Mouse (Mus musculus) E14TG2a.4 (cell line): ENCODE data around the gene Dab2ip.

Experiments
- H3K27me3 ChIP-seq: 2 replicates; pipeline ENCODE4 v1.6.1; 2014; ENCODE audit warnings: low read length, control low read depth; ENCODE audit not compliant: insufficient read depth
- H3K36me3 ChIP-seq: 2 replicates; pipeline ENCODE4 v1.6.1; 2014; ENCODE audit warnings: low read length, control low read depth; ENCODE audit not compliant: insufficient read depth
- H3K4me1 ChIP-seq: replicated peaks from 2 replicates; pipeline ENCODE4 v1.6.1; 2014; ENCODE audit warnings: low read depth, low read length, control low read depth
- H3K4me3 ChIP-seq: replicated peaks from 2 replicates; pipeline ENCODE4 v1.5.1; 2014; ENCODE audit warnings: mild to moderate bottlenecking, low read length
- H3K9me3 ChIP-seq: 2 replicates; pipeline ENCODE4 v1.6.1; 2014; ENCODE audit warnings: low read length, control low read depth
- CTCF ChIP-seq: conservative IDR thresholded peaks from 2 replicates; pipeline ENCODE4 v1.5.1; 2014; ENCODE audit warnings: low read length
- NANOG ChIP-seq: IDR thresholded peaks from 2 replicates; pipeline ENCODE4 v1.6.1; 2014; ENCODE audit warnings: borderline replicate concordance, low read length, mixed read lengths
- POU5F1 ChIP-seq: IDR thresholded peaks from 2 replicates; pipeline ENCODE4 v1.6.1; 2014; ENCODE audit warnings: low read length, borderline replicate concordance

The Dab2ip gene

GRCm38 (mm10) chr2:35728633-35729032, 170.6 kb downstream of the Dab2ip start:
- Histone ChIP-seq H3K27me3 (no peaks in the 10 kb centered on the region), H3K36me3 (peaks cover 67% of the 10 kb centered on the region), H3K9me3 (no peaks in the 10 kb centered on the region), H3K4me3 (0 out of 2 replicates have a peak overlapping the region, but pooled peaks have one; percentile 13), H3K4me1 (peaks cover 47% of the 10 kb centered on the region)
- TF ChIP-seq POU5F1 (no peak), CTCF (no peak), NANOG (no peak)

- Histone ChIP-seq H3K9me3 (no peaks in the 10 kb centered on the region), H3K4me3 (peak overlapping the region; percentile 13; the same call in 1 of the 2 replicates), H3K4me1 (peaks cover 47% of the 10 kb centered on the region), H3K36me3 (peaks cover 60% of the 10 kb centered on the region), H3K27me3 (no peaks in the 10 kb centered on the region)
- TF ChIP-seq CTCF, result no peak
- TF ChIP-seq POU5F1, result no peak
- no peak for TF ChIP-seq NANOG
These were observed 171.3 kb downstream of the Dab2ip start for GRCm38 (mm10) chr2:35729077-35730065.

- Histone ChIP-seq H3K4me3 (peak overlapping the region; percentile 23; the same call in 1 of the 2 replicates), H3K36me3 (peaks cover 38% of the 10 kb centered on the region), H3K27me3 (no peaks in the 10 kb centered on the region), H3K9me3 (no peaks in the 10 kb centered on the region), H3K4me1 (peaks cover 56% of the 10 kb centered on the region)
- no peak for TF ChIP-seq CTCF
- no peak for TF ChIP-seq NANOG
- no peak for TF ChIP-seq POU5F1
These were observed 173.8 kb downstream of the Dab2ip start for GRCm38 (mm10) chr2:35731671-35732449.

- H3K9me3 ChIP-seq, result no peaks in the 10 kb centered on the region
- H3K36me3 ChIP-seq, result peaks cover 10% of the 10 kb centered on the region
- peaks cover 49% of the 10 kb centered on the region for H3K4me1 ChIP-seq
- TF ChIP-seq NANOG (no peak), CTCF (peak; percentile 81), POU5F1 (no peak)
- no peaks in the 10 kb centered on the region for H3K27me3 ChIP-seq
- no peak overlapping the region for H3K4me3 ChIP-seq
These were observed 176.9 kb downstream of the Dab2ip start for GRCm38 (mm10) chr2:35735001-35735400.

GRCm38 (mm10) chr2:35736061-35736460, 178.0 kb downstream of the Dab2ip start:
- Histone ChIP-seq H3K4me3 (no peak overlapping the region), H3K4me1 (peaks cover 50% of the 10 kb centered on the region), H3K36me3 (peaks cover 4% of the 10 kb centered on the region; the same call in 1 of the 2 replicates), H3K9me3 (no peaks in the 10 kb centered on the region), H3K27me3 (no peaks in the 10 kb centered on the region)
- TF ChIP-seq POU5F1 (no peak), NANOG (no peak), CTCF (no peak)

- Histone ChIP-seq H3K27me3 (no peaks in the 10 kb centered on the region; the same call in 1 of the 2 replicates), H3K36me3 (no peaks in the 10 kb centered on the region), H3K9me3 (no peaks in the 10 kb centered on the region), H3K4me3 (no peak overlapping the region), H3K4me1 (peaks cover 41% of the 10 kb centered on the region)
- no peak for TF ChIP-seq NANOG
- TF ChIP-seq POU5F1, result no peak
- no peak for TF ChIP-seq CTCF
These were observed 179.5 kb downstream of the Dab2ip start for GRCm38 (mm10) chr2:35737467-35738027.

- H3K27me3 ChIP-seq, result peaks cover under 1% of the 10 kb centered on the region; the same call in 1 of the 2 replicates
- H3K9me3 ChIP-seq, result no peaks in the 10 kb centered on the region
- TF ChIP-seq NANOG, result no peak
- no peak for TF ChIP-seq POU5F1
- no peak for TF ChIP-seq CTCF
- no peaks in the 10 kb centered on the region for H3K36me3 ChIP-seq
- H3K4me1 ChIP-seq, result peaks cover 41% of the 10 kb centered on the region
- peak overlapping the region; percentile 26; the same call in 1 of the 2 replicates for H3K4me3 ChIP-seq
These were observed 181.7 kb downstream of the Dab2ip start for GRCm38 (mm10) chr2:35739669-35740254.

GRCm38 (mm10) chr2:35745876-35746275, 187.8 kb downstream of the Dab2ip start:
- Histone ChIP-seq H3K9me3 (no peaks in the 10 kb centered on the region), H3K36me3 (no peaks in the 10 kb centered on the region), H3K4me1 (peaks cover 8% of the 10 kb centered on the region), H3K4me3 (no peak overlapping the region), H3K27me3 (peaks cover 18% of the 10 kb centered on the region)
- TF ChIP-seq NANOG (no peak), POU5F1 (no peak), CTCF (no peak)
